Mouse (Mus musculus) lung, postnatal 36 days (tissue): ENCODE measurements around the gene Nt5c1a.
A peak's percentile ranks its signal among the peaks of the same experiment; 100 is the strongest.
"Not testable (repeated sequence)": the region's sequence is repeated elsewhere in the genome, so short reads cannot be mapped to it uniquely, and the experiment has no call there.

Source experiments
- DNase-seq: peaks from one replicate; pipeline ENCODE4 v3.0.0; 2022; ENCODE audit warnings: mixed read lengths

The Nt5c1a gene

GRCm38 (mm10) chr4:123201186-123202093 lies at the start of gene Nt5c1a:
Nt5c1a (plus strand) TSS chr4:123201504.
- DNase-seq, result no peak

DNA sequence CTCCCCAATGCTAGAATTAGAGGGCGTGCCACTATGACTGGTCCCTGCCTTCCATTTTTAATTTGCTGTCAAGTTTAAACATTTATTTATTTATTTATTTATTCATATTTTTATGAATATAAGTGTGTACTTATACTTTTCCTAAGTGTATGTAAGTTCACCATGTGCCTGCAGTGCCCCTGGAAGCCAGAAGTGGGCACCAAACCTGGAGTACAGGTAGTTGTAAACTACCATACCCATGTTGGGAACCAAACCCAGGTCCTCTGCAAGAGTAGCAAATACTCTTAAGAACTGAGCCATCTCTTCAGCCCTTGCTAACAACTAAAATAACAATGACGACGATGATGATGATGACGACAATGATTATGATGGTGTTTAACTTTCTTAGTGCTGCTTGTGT lies 49.3 kb upstream of the Nt5c1a start:
- no peak for DNase-seq

GRCm38 (mm10) chr4:123152976-123153375 lies 48.3 kb upstream of the Nt5c1a start:
- DNase-seq, result no peak

- DNase-seq, result peak; percentile 42
Measured at GRCm38 (mm10) chr4:123155004-123155403, 46.3 kb upstream of the Nt5c1a start.

DNA sequence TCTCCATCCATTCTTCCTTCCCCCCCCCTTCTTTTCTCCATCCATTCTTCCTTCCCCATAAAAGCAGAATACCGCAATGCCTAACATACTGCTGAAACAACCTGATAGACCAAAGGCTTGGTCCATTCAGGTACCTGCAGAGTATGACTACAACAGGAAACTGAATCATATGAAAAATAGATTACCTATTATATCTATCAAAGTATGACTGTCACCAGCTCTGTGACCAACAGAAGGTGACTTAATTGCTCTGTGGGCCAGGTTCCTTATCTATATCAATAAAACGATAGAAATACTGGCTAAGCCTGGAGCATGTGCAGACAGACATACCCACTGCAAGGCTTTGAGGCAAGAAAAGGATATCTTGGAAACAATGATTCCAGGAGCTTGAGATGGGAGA lies 45.9 kb upstream of the Nt5c1a start:
- no peak for DNase-seq

DNA sequence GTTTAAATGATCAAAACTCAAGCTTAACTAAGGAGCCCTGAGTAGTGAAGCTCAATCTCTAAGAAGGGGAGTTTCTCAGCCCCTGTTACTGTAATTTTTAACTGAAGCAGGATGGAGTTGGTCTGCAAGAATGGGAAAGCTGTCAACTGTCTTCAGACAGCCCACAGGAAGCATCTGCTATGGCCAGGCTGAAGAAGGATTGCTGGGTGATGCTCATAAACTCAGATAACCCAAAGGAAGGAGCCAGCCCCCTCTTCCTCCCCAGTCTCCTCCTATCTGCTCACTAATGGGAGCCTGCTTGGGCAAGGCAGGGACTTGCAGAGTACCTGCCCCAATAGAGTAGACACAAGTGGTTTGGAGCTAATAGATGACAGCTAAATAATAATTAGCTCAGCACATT lies 45.5 kb upstream of the Nt5c1a start:
- no peak for DNase-seq

GRCm38 (mm10) chr4:123160571-123160970 lies 40.7 kb upstream of the Nt5c1a start:
- no peak for DNase-seq

DNA sequence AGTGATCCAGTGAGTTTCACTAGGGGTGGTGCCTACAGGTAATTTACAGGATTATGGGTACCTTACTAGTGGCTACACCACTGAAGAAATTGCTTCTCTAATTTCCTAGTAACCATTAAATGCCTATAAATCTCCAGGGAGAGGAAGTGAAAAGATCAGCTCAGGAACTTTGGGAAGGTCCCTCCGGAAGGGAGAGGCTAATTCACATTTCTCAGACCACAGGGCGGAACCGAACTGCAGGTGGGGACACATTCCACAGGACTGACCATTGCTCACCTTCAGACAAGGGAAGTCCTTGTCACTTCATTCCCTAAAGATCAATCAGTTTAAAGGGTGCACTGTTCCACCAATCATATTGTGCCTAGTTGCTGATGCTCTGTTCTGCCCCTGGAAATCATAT lies 40.1 kb upstream of the Nt5c1a start:
- DNase-seq, result not testable (repeated sequence)

- DNase-seq, result no peak
Measured at GRCm38 (mm10) chr4:123162305-123162917, 38.9 kb upstream of the Nt5c1a start.

DNA sequence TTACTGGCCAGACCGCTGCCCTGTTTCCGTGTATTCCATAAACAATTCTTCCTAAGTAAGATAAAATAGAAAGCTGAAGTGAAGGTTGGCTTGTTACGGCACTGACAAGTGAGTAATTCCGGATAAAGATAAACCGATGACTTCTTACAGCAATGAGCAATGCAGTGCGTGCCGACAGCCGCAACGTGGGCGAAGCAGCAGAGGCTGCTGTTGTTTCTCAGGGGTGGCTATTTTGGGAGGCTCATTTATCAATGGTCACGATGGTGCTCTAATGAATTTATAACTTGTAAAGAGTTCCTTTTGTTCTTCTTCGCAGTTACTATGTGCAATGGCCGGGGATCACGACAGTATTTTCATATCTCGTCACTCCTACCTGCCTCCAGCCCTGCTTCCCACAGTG lies 37.1 kb upstream of the Nt5c1a start:
- DNase-seq, result no peak

GRCm38 (mm10) chr4:123171811-123172210 lies 29.5 kb upstream of the Nt5c1a start:
- no peak for DNase-seq

GRCm38 (mm10) chr4:123182328-123183238 lies 18.7 kb upstream of the Nt5c1a start, which contains the start of gene Hpcal4:
Hpcal4 (plus strand) TSS chr4:123183227.
- peak; percentile 25 for DNase-seq

GRCm38 (mm10) chr4:123183239-123184056 lies 17.9 kb upstream of the Nt5c1a start:
- DNase-seq, result peak; percentile 73

GRCm38 (mm10) chr4:123184816-123185215 lies 16.5 kb upstream of the Nt5c1a start:
- DNase-seq, result no peak

DNA sequence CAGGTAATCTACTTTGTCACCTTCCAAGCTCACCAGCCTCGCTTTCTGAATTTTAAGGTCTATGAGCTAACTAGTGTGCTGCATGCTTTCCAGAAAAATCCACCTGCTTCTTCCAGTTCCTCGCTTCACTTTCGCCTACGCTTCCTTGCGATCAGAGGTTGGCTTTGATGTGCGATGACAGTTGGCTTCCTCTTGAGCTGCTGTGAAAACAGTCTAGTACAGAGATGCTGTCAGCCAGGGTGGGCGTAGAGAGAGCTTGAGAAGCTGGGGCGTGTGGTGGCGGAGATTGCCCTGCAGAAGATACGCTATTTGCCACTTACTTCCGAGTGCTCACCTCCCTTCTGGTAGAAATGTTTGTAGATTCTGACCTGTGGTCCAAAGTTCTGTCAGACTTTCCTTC lies 9.0 kb upstream of the Nt5c1a start:
- DNase-seq, result no peak

DNA sequence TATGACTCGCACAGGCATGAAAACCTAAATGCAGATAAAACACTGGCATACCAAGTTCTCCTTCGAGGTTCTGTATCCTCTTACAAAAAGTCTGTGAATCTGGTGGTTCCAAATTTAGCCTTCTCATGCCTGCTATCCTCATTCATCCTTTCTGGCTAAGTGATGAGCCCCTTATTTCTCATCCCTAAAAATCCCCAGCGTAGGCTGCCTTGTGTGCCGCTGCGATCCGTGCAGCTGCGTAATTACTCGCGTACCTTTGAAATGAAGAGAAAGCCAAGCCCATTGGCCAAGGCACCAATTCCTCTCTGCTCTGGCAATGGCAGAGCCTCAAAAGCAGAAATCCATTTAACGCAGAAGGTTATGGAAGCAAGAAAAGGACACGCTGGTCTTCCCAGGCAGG lies 7.5 kb upstream of the Nt5c1a start:
- no peak for DNase-seq

- no peak for DNase-seq
Measured at GRCm38 (mm10) chr4:123196695-123197094, 4.6 kb upstream of the Nt5c1a start.

GRCm38 (mm10) chr4:123200771-123201185 lies 526 bp upstream of the Nt5c1a start:
- DNase-seq, result peak; percentile 64

- no peak for DNase-seq
Measured at GRCm38 (mm10) chr4:123202094-123202420, 753 bp downstream of the Nt5c1a start.

- no peak for DNase-seq
Measured at GRCm38 (mm10) chr4:123207337-123207736, 6.0 kb downstream of the Nt5c1a start.

DNA sequence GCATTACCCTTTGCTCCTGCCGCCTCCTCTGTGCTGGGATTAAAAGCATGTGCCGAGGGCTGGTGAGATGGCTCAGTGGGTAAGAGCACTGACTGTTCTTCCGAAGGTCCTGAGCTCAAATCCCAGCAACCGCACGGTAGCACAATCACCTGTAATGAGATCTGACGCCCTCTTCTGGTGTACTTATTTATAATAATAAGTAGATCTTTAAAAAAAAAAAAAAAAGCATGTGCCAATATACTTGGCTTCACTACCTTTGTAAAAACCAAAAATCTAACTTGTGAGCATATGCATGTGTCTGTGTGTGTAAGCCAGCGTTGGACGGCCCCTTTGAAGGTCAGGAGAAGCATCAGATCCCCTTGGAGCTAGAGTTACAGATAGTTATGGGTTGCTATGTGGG lies 9.7 kb downstream of the Nt5c1a start:
- DNase-seq, result no peak

DNA sequence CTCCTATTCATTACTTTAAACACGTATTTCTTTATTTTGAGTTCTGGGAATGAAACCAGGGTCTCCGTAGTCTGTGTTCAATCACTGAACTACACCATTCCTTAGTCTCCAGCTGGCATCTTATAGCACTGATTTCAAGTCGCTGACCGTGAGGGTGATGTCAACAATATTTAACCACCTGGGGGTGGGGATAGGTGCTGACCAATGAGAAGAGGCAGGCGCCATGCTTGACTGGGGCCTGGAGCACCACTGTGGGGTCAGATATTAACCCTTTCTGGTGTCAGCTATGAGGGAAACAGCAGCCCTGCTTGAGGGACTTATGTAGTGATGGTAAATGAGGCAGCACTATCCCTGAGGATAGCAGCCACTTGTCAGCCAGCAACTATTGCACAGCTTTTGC lies 10.1 kb downstream of the Nt5c1a start:
- no peak for DNase-seq
